Mouse (Mus musculus) lung, embryonic 15.5 days (tissue): ENCODE measurements around the gene Cdh23. TPM values are rescaled to one million over a fixed set of nuclear protein-coding genes. Genes with fewer than 3 reads are reported as not detected.
A peak's percentile ranks its signal among the peaks of the same experiment; 100 is the strongest.

ENCODE experiments used
- ATAC-seq: fragments of 200-750 bp; cut with Nextera tagmentation; 2 replicates; pipeline ENCODE4 v1.8.0; 2017; ENCODE audit warnings: moderate number of reproducible peaks, borderline replicate concordance; ENCODE audit not compliant: low FRiP score, low TSS enrichment; ENCODE audit errors: extremely low read depth
- H3K27ac ChIP-seq: fragments of 300-500 bp; sonication (generic); 2 replicates; pipeline ENCODE4 v1.5.1; 2015; ENCODE audit warnings: moderate library complexity, mild to moderate bottlenecking, inconsistent platforms
- H3K27me3 ChIP-seq: fragments of 300-500 bp; sonication (generic); 2 replicates; pipeline ENCODE4 v1.6.1; 2015; ENCODE audit warnings: inconsistent platforms
- H3K36me3 ChIP-seq: fragments of 300-500 bp; sonication (generic); 2 replicates; pipeline ENCODE4 v1.6.1; 2015; ENCODE audit warnings: inconsistent platforms
- H3K4me1 ChIP-seq: fragments of 300-500 bp; sonication (generic); 2 replicates; pipeline ENCODE4 v1.6.1; 2015; ENCODE audit warnings: inconsistent platforms
- H3K4me2 ChIP-seq: fragments of 300-500 bp; sonication (generic); 2 replicates; pipeline ENCODE4 v1.6.1; 2015; ENCODE audit warnings: inconsistent platforms, mild to moderate bottlenecking, moderate library complexity
- H3K4me3 ChIP-seq: fragments of 300-500 bp; sonication (generic); 2 replicates; pipeline ENCODE4 v1.5.1; 2015; ENCODE audit warnings: mild to moderate bottlenecking, inconsistent platforms
- H3K9ac ChIP-seq: fragments of 300-500 bp; sonication (generic); 2 replicates; pipeline ENCODE4 v1.6.1; 2015; ENCODE audit warnings: inconsistent platforms
- H3K9me3 ChIP-seq: fragments of 300-500 bp; sonication (generic); 2 replicates; pipeline ENCODE4 v1.6.1; 2016; ENCODE audit warnings: inconsistent platforms
- WGBS: fragments of 180-500 bp; shearing (Covaris S2); methylation state at CpG from one replicate; pipeline ENCODE4 v1.1.7; 2015; 5-methylcytosine and 5-hydroxymethylcytosine counted together
- polyA plus RNA-seq: library from polyadenylated mRNA; unstranded; fragments of >200 nt; fragmentation: Nextera tagmentation; extraction: Ambion mirVana; gene quantifications from 2 replicates; pipeline ENCODE4 v1.2.1, GENCODE M21; 2015

Cdh23 gene
- polyA plus RNA-seq, 1 experiment from 2014 or later, result 0.69 TPM

DNA sequence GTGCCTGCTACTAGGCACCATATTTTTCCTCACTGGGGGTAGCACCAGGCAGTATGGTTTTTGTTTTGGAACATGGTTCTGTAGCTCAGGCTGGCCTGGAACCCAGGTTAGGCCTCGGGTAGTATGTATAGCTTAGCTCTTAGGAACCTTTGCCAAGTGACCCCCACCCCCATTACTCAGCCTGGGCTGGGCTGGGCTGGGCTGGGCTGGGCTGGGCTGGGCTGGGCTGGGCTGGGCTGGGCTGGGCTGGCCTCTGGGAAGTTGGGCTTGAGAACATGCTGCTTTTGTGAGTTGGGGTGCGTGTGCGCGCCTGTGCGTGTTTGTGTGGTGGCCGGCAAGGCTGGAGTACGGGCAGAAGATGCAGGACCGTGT lies 405.6 kb downstream of the Cdh23 start:
- WGBS, result 50% methylated on average over 8 of the region's 8 CpGs
- ATAC-seq, result no peak
- Histone ChIP-seq H3K36me3 (peaks cover 29% of the 10 kb centered on the region), H3K27ac (no peak overlapping the region; the same call in 1 of the 2 replicates), H3K4me3 (no peak overlapping the region), H3K4me1 (peaks cover 34% of the 10 kb centered on the region), H3K27me3 (peaks cover 12% of the 10 kb centered on the region; the same call in 1 of the 2 replicates), H3K4me2 (no peak overlapping the region), H3K9me3 (no peaks in the 10 kb centered on the region), H3K9ac (no peak overlapping the region)

DNA sequence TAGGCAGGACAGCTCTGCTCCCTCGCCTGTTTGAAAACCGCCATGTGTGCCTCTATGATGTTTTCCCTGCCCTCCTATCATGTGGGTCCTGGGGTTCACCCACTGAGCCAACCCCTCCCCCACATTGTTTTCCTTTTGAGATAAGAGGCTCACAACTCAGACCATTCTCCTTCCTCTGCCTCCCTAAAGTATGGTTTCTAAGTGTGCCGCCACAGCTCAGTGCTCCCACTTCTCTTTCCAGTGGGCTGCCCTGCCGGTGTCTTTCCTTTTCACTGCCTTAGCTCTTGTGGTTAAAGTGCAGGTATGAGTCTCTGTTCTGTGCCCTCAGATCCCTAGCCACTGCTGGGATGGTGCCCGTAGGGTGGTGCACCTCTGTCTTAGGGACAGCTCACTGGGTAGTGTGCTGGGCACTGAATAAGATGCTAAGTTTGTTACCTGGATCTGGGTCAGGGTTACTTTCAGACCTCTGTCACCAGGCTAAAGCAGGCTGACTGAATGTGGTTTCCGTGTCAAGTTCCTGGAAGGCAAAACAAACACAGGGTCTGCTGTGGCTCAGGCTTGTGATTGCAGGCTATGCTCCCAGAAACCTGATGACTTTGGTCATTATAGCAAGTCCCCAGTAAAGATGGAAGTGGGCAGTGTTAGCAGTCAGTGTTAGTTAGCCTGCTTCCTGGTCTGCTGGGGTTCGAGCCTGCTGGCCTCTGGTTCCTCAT lies 406.1 kb downstream of the Cdh23 start:
- H3K27me3 ChIP-seq, result peaks cover 12% of the 10 kb centered on the region; the same call in 1 of the 2 replicates
- peaks cover 24% of the 10 kb centered on the region for H3K36me3 ChIP-seq
- no peaks in the 10 kb centered on the region for H3K9me3 ChIP-seq
- H3K4me2 ChIP-seq, result no peak overlapping the region
- no peak overlapping the region for H3K4me3 ChIP-seq
- H3K27ac ChIP-seq, result no peak overlapping the region; the same call in 1 of the 2 replicates
- peaks cover 40% of the 10 kb centered on the region for H3K4me1 ChIP-seq
- 33% methylated on average over 7 of the region's 7 CpGs for WGBS
- no peak for ATAC-seq
- H3K9ac ChIP-seq, result no peak overlapping the region

DNA sequence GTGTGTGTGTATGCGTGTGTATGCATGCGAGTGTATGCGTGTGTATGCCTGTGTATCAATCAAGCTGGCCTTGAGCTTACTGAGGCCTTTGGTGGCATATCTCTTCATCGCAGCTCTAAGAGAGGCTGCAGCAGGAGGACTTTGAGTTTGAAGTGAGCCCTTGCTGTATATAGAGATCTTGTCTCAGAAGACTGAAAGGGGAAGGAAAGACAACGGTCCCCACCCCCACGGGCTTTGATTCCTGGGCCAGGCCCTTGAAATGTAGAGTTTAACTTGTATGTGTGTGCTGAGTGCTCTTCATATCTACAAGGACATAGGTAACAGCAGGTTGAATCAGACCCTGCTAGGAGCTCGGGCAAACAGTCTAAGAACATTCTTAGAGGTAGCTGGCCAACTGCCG lies 407.1 kb downstream of the Cdh23 start:
- H3K27me3 ChIP-seq, result peaks cover 12% of the 10 kb centered on the region; the same call in 1 of the 2 replicates
- WGBS, result 55% methylated on average over 8 of the region's 8 CpGs
- H3K27ac ChIP-seq, result no peak overlapping the region
- H3K36me3 ChIP-seq, result peaks cover 14% of the 10 kb centered on the region
- H3K4me1 ChIP-seq, result peaks cover 49% of the 10 kb centered on the region
- ATAC-seq, result no peak
- H3K4me2 ChIP-seq, result no peak overlapping the region
- no peak overlapping the region for H3K9ac ChIP-seq
- no peaks in the 10 kb centered on the region for H3K9me3 ChIP-seq
- H3K4me3 ChIP-seq, result no peak overlapping the region

DNA sequence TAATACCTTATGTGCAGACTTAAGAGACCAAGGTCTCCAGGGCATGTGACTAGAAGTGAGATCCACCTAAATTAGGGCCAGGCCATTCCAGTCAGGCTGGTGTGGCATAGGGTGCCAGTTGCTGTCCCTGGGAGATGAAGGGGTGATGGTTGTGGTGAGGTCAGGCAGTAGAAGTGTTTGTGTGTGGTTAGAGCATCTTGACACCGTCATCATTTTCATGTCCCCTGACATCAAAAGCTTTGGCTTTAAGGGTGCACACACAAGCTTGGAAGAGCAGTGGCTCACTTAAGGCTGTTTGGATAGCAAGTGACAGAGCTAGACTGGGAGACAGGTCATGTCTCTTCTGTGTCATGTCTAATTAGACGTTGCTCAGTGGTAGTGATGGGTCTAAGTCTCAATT lies 408.6 kb downstream of the Cdh23 start:
- peaks cover 51% of the 10 kb centered on the region for H3K4me1 ChIP-seq
- no peaks in the 10 kb centered on the region for H3K9me3 ChIP-seq
- 51% methylated on average over 2 of the region's 2 CpGs for WGBS

DNA sequence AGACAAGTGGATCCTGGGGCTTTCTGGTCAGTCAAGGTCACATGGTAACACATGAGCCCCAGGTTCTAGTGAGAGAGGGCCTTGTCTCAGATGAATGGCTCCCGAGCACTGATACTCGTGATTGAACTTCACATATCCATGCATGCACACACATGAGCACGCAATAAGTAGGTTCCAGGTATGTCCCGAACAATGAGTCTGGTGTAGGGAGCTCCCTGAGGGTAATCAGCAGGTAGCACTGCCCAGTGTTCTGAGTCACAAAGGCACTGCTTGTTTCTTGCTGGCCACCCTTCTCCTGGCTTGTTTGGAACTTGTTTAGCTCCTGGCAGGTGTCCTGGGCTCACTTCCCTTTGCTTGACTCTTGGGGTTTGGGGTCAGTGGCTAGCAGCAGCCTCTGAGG lies 409.1 kb downstream of the Cdh23 start:
- H3K9ac ChIP-seq, result no peak overlapping the region
- H3K4me3 ChIP-seq, result no peak overlapping the region
- peaks cover 56% of the 10 kb centered on the region for H3K4me1 ChIP-seq
- H3K36me3 ChIP-seq, result no peaks in the 10 kb centered on the region
- WGBS, result 81% methylated on average over 4 of the region's 4 CpGs
- H3K27me3 ChIP-seq, result peaks cover 7% of the 10 kb centered on the region; the same call in 1 of the 2 replicates
- H3K9me3 ChIP-seq, result no peaks in the 10 kb centered on the region
- H3K4me2 ChIP-seq, result no peak overlapping the region
- H3K27ac ChIP-seq, result no peak overlapping the region
- no peak for ATAC-seq

More for the DNA sequence above, 408.6 kb downstream of the Cdh23 start:
- Histone ChIP-seq H3K27me3 (peaks cover 11% of the 10 kb centered on the region; the same call in 1 of the 2 replicates), H3K9ac (no peak overlapping the region), H3K27ac (no peak overlapping the region), H3K4me3 (no peak overlapping the region), H3K36me3 (no peaks in the 10 kb centered on the region; the same call in 1 of the 2 replicates), H3K4me2 (no peak overlapping the region)
- no peak for ATAC-seq

DNA sequence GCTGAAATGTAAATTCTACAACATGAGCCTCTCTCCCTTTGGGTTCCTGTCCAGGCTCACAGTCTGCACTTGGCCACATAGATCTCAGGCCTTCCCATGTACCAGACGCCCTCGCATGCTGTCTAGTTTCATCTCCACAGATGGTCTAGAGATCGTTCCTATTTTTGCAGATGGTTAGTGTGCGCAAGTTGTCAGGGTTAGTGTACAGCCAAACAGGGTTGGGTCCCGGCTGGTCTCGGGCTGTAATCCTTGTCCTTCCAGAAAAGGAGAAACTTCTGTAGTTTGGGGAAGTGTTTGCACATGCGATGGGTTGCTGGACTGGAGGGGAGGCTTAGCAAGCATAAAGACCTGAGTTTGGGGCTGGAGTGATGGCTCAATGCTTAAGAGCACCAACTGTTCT lies 409.7 kb downstream of the Cdh23 start:
- WGBS, result 88% methylated on average over 7 of the region's 7 CpGs
- H3K4me3 ChIP-seq, result no peak overlapping the region
- H3K9me3 ChIP-seq, result no peaks in the 10 kb centered on the region
- H3K27me3 ChIP-seq, result peaks cover 7% of the 10 kb centered on the region; the same call in 1 of the 2 replicates
- H3K27ac ChIP-seq, result no peak overlapping the region
- ATAC-seq, result no peak
- H3K4me2 ChIP-seq, result no peak overlapping the region
- H3K9ac ChIP-seq, result no peak overlapping the region
- peaks cover 59% of the 10 kb centered on the region for H3K4me1 ChIP-seq
- no peaks in the 10 kb centered on the region for H3K36me3 ChIP-seq

DNA sequence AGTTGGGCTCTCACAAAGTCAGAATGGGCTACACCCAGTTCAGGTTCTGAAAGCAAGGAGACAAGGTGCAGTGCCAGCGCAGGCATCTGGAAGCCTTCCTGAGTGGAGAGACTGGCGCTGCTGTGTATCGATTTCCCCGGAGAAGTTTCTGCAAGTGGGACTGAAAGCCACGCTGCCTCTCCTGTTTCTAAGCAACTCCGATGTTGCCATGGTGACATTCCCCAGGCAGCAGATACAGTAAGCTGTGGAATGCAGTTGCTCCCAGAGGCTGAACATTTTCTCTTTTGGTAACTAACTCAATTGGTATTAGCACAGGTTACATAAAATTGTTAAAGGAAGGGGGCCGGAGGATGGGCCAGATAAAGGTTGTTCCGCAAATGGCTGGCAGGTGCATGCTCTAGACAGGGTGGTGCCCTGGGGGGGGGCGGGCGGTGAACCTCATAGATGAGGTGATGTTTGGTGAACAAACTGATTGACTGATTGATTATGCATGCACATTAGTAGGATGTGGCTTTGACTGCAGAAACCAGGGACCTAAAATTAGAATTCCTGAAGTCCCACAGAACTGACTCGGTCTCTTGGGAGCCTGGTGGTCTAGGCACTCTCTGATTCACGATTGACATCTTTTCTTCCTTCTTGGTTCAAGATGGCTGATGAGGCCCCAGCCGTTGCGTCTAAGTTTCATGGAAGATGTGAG lies 410.5 kb downstream of the Cdh23 start:
- Histone ChIP-seq H3K9ac (no peak overlapping the region), H3K4me1 (peaks cover 56% of the 10 kb centered on the region), H3K4me2 (peak overlapping the region; percentile 14; the same call in 1 of the 2 replicates), H3K4me3 (no peak overlapping the region), H3K27ac (no peak overlapping the region), H3K9me3 (no peaks in the 10 kb centered on the region), H3K27me3 (peaks cover 7% of the 10 kb centered on the region; the same call in 1 of the 2 replicates), H3K36me3 (no peaks in the 10 kb centered on the region)
- 52% methylated on average over 14 of the region's 14 CpGs for WGBS
- ATAC-seq, result no peak

DNA sequence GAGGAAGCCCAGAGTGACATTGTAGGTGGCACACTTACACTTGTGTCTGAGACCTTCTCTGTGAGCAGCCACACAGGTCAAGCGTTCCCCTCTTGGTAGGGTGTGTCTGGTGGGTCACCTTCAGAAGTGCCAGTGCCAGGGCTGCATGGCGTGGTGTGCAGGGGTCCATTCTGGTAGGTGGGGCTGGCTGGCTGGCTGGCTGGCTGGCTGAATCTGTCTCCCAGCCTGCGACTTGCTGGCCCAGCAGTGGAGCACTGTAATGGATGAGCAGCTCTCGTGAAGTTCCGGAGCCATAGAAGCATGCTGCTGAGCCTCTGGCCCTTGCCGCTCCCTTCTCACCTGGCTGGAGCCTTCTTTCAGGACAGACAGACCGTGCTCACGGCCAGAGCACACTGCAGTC lies 411.1 kb downstream of the Cdh23 start:
- H3K36me3 ChIP-seq, result no peaks in the 10 kb centered on the region
- no peak overlapping the region for H3K9ac ChIP-seq
- H3K27me3 ChIP-seq, result peaks cover 7% of the 10 kb centered on the region; the same call in 1 of the 2 replicates
- no peak overlapping the region for H3K4me3 ChIP-seq
- H3K4me2 ChIP-seq, result peak overlapping the region; percentile 14
- H3K9me3 ChIP-seq, result no peaks in the 10 kb centered on the region
- 50% methylated on average over 8 of the region's 8 CpGs for WGBS
- peak overlapping the region; percentile 35; the same call in 1 of the 2 replicates for H3K27ac ChIP-seq
- peak; percentile 19; the same call in 1 of the 2 replicates for ATAC-seq
- H3K4me1 ChIP-seq, result peaks cover 49% of the 10 kb centered on the region

DNA sequence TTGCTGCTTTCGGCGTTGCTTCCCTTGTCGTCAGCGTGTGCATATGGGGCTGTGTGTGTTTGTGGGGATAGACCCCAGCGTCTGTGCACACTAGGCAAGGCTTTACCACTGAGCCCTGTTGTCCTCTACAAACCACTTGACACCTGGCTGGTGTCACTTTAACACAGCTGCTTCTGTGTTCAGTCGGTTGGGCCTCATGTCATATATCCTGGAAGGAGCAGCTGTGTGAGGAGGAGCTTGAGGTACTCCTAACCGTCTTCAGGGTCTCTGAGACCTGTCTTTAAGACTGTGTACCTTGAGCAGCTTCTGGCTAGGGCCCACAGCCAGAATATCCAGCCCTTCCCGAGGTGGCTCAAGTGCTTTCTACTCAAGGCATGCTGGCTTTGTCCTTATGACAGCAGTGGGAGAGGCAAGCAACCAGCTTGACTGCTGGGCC lies 411.6 kb downstream of the Cdh23 start:
- H3K4me3 ChIP-seq, result no peak overlapping the region
- no peak for ATAC-seq
- peaks cover 7% of the 10 kb centered on the region; the same call in 1 of the 2 replicates for H3K27me3 ChIP-seq
- H3K27ac ChIP-seq, result 0 out of 2 replicates have a peak overlapping the region, but pooled peaks have one; percentile 35
- peaks cover 48% of the 10 kb centered on the region for H3K4me1 ChIP-seq
- WGBS, result 38% methylated on average over 8 of the region's 8 CpGs
- 0 out of 2 replicates have a peak overlapping the region, but pooled peaks have one; percentile 14 for H3K4me2 ChIP-seq
- no peaks in the 10 kb centered on the region for H3K9me3 ChIP-seq
- H3K36me3 ChIP-seq, result no peaks in the 10 kb centered on the region
- no peak overlapping the region for H3K9ac ChIP-seq

DNA sequence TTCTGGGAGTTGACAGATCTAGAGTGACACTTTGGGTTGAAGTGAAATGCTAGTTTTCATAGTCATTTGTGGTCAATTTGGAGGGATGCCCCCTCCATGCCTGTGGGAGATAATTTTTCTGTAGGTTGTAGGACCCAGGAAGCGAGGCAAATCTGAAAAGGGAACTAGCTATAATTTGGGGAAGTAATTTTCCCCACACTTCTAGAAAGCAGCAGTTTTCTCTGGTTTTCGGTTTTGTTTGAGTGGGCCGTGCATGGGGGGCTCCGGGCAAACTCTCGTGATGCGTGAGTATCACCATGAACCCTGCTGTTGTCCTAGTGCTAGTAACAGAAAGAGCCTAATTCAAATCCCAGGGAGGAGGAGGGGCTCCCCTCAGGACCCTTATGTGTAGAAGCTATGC lies 412.0 kb downstream of the Cdh23 start:
- Histone ChIP-seq H3K9me3 (no peaks in the 10 kb centered on the region), H3K4me2 (no peak overlapping the region), H3K27ac (no peak overlapping the region), H3K27me3 (peaks cover 7% of the 10 kb centered on the region; the same call in 1 of the 2 replicates), H3K9ac (no peak overlapping the region), H3K36me3 (no peaks in the 10 kb centered on the region), H3K4me3 (no peak overlapping the region), H3K4me1 (peaks cover 47% of the 10 kb centered on the region)
- no peak for ATAC-seq
- 73% methylated on average over 6 of the region's 6 CpGs for WGBS

DNA sequence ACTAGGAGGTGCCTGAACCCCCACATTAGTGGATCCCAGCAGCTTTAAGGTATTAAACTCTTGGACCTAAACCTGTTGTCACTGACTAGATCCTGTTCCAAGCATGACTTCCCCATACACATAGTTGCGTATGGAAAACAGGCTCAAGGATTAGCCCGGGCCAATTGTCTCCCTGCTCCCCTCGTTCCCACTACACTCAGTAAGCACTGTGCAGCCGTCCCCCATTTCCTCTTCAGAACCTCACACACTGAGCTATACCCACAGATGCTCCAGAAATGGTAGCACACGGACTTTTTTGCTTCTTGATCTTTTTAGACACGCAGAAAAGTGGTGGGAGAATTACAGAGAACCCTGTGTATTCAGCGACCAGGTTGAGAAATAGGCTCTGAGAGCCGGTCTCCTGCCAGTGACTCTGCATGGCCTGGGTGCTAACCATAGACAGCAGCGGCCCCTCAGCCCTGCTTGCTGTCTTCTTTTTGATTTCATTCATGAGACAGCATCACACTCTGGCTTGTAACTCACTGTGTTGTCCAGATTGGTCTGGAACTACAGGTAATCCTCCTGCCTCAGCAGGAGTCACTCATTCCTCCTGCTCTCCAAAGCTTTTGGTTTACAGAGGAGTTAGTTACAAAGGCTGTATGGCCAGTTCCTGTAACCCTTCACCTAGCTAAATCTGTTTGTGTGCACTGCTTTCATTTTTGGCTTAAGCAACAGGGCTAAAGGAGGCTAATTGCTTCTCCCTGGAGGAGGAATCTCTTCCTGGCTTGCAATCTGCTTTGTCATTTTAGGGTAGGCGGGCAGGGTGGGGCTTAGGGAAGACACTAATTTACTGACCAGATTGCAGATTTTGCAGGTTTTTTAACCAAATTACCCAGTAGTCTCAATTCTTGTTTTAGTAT lies 413.9 kb downstream of the Cdh23 start:
- Histone ChIP-seq H3K27ac (no peak overlapping the region), H3K4me3 (no peak overlapping the region), H3K9ac (no peak overlapping the region), H3K4me2 (no peak overlapping the region), H3K27me3 (peaks cover 4% of the 10 kb centered on the region; the same call in 1 of the 2 replicates), H3K4me1 (peaks cover 52% of the 10 kb centered on the region), H3K9me3 (no peaks in the 10 kb centered on the region), H3K36me3 (no peaks in the 10 kb centered on the region)
- WGBS, result 86% methylated on average over 10 of the region's 10 CpGs
- ATAC-seq, result no peak
